Mouse (Mus musculus): ENCODE results near the gene Cenpl. TPM values are rescaled to one million over a fixed set of nuclear protein-coding genes. Genes with fewer than 3 reads are reported as not detected.

Gene Cenpl
- total RNA-seq, 2 experiments from 2014 or later = 1.6 to 1.9 TPM

DNA sequence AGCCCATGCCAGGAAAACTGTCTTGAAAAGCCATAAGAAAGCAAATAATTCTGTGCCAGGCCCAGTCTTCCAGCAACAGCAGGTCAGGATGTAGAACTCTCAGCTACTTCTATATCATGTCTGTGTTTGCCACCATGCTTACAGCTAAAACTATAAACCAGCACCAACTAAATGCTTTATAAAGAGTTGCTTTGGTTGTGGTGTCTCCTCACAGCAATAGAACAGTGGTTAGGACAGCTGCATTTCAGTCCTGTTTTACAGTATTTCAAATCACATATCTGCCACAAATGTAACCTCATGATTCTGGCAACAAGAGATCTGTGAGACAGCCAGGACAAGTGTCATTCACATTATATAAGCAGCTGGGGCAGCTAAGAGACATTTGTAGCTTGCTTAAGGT, 29.7 kb upstream of the Cenpl start:
- no peak for DNase-seq (ENCODE audit: low spot score in 2 of 2)

DNA sequence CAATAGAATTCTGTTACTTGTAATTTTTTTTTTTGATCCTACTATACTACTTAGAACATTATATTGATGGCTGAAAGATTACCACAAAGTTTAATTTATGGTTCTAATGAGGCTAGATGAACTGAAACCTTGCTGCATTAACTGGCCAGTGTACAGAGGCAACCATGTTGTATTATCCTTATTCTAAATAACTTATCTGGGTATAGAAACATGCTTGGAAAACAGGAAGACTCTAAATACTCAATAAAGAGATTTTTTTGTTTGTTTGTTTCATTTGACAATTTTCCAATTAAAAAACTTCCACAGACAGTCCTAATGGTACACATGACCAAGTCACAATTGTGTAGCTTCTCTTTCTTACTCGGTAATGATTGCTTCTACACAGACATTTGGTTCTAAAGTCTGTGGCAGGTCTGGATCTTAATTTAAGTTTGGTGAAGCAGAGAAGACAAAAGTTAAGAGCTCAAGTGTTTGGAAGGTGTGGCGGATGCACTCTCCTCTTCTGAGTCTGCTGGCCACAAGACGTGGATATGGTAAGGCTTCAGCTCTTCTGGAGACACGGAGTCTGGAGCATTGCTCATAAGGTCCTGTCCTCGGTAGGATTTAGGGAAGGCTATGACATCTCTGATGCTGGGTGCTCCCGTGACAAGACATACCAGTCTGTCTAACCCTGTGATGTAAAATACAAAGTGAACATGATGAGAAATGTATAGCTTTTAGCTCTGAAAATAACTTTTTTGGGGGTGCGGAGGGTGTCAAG, 29.1 kb upstream of the Cenpl start:
- no peak for DNase-seq (ENCODE audit: low spot score in 2 of 2)

DNA sequence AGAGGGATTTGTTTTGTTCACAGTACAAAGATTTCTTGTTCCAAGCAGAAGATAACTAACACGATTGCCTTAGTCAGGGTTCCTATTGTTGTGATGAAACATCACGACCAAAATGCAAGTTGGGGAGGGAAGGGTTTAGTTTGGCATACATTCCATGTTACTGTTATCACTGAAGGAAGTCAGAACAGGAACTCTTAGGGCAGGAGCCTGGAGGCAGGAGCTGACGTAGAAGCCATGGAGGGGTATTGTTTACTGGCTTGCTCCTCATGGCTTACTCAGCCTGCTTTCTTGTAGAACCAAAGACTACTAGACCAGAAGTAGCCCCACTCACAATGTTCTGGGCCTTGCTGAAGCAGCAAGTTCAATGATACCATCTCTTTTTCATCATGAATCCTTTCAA, 23.5 kb upstream of the Cenpl start:
- DNase-seq (ENCODE audit: low spot score in 2 of 2) = no peak

DNA sequence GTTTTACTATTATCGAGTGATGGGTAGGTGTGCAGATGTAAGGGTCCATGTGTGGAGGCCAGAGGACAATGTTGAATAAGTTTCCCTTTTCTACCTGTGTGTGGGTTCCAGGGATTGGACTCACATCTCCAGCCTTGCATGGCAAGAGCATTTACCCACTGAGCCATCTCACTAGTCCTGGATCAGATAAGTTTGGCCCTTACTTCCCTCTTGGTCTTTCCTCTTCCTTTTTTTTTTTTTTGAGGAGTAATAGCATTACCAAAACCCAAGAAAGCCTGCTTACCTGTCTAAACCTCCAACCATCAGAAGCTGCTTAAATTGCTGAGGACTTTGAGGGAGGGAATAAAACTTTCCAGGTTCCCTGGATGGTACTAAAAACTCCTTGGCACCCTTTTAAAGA, 13.3 kb upstream of the Cenpl start:
- DNase-seq (ENCODE audit: low spot score in 2 of 2) = no peak

DNA sequence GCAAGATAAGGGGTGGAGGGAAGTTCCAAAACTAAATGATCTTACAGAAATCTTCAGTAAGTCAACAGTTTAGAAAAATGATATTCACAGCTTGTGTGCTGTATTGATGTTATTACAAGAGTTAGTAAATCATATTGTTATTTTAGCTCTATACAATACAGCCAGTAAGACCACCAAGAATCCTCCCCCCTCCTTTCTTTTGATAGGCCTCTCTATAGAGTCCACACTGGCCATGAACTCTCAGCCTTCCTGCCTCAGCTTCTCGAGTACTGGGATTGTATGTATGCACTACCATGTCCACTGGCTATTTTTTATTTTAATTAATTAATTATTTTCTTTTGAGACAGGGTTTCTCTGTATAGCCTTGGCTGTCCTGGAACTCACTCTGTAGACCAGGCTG, 7.2 kb upstream of the Cenpl start:
- DNase-seq (ENCODE audit: low spot score in 2 of 2) = no peak

DNA sequence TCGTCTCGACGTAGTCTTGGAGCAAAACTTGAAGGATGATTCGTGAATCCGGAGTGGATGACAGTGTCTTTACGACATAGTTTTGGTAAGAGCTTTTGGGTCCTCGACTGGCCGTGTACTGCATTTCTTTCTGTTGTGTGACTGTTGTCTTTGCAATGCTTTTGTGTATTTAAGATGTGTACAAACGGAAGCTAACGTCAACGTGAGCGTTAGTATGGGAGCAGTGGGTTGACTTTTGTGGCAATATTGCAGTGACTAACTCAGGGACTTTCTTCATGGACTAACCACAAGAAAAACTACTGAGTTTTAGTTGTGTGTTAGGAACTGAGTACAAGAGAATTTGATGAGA, 733 bp downstream of the Cenpl start:
- DNase-seq (ENCODE audit: low spot score in 2 of 2) = no peak

DNA sequence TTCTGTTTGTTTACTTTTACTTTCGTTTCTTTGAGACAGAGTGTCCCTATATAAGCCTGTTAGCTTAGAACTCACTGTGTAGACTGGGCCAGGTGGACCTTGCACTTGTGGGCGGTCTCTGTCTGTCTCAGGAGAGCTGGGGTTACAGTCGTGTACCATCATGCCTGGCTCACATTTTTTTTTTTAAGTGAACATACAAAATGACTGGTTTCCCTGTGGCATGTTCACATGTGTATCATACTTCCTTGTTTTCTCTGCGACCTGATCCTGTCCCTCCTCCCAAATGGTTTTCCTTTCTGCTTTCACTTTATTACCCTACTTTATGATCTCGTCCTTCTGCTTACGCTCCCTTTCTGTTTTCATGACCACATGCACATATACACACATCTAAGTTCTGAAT, 5.7 kb downstream of the Cenpl start:
- no peak for DNase-seq (ENCODE audit: low spot score in 2 of 2)

DNA sequence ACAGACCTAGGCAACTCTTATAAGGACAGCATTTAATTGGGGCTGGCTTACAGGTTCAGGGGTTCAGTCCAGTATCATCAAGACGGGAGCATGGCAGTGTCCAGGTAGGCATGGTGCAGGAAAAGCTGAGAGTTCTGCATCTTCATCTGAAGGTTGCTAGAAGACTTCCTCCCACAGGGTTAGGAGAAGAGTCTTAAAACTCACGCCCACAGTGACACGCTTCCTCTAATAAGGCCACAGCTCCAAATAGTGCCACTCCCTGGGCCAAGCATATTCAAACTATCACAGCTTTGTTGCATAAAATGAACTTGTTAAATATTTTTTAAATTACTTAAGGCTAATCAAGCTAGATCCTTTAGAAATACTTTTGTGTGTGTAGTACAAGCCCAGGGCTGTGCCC, 6.7 kb downstream of the Cenpl start:
- no peak for DNase-seq (ENCODE audit: low spot score in 2 of 2)

DNA sequence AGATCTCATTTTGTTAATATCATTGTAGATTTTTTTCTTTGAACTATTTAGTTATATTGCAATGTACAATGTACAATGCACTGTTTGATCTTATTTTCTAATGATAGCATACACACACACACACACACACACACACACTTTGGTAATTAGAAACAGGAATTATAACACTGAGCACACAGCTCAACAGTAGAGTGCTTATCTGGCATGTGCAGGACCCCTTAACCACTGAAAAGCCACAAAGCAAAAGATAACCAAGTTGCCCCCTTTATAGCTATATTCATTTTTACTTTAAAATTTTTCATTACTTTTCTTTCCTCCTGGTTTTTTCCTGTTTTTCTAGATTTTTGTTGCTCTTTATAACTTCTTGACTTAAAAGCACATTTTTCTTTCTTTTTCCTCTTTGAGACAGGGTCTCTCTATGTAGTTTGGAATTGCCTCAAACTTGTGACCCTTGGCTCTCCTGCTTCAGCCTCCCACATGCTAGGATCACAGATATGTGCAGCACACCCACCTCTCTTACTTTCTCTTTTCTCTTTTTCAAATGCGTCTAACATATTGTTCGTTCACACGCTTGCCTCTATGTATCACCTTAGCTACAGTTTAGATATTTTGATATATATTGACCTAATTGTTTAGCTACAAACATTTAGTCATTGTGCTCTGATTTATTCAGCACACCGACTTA, 29.4 kb downstream of the Cenpl start:
- DNase-seq (ENCODE audit: low spot score in 2 of 2) = no peak

DNA sequence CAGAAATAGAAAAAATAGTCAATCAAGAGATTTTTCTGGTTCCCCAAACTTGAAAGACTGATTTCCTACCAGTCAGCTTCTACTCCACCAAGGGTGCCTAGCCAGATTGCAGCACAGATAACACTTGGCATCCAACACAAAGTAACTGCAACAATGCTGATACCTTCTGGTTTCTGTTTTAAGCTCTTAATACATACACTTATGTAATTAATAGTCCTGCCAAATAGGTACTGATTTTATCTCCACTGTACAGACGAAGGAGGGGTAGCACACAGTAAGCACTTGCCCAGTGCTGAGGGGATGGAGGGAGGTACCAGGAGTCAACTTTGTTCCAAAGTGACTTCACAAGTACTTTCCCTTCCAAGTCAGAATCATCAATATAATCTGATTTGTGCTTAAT, 33.3 kb downstream of the Cenpl start:
- DNase-seq (ENCODE audit: low spot score in 2 of 2) = no peak

DNA sequence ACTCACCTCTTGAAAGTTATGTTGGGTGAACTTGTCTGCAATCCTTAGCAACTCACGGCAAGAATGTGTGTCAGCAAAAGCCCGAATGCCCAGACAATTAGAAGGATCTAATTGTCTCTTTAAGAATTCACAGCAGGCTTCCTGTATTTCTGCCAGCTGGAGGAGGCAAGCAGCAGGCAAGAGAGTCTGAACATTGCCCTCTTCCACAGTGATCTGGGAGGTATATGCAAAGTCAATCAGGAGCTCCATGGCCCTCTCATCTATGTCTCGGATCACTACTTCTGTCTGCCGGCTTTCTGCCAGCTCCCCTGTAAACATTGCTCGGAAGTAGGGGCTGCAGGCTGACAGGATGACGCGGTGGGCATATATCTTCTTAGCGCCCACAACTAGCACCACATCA, 38.7 kb downstream of the Cenpl start:
- DNase-seq (ENCODE audit: low spot score in 2 of 2) = no peak

DNA sequence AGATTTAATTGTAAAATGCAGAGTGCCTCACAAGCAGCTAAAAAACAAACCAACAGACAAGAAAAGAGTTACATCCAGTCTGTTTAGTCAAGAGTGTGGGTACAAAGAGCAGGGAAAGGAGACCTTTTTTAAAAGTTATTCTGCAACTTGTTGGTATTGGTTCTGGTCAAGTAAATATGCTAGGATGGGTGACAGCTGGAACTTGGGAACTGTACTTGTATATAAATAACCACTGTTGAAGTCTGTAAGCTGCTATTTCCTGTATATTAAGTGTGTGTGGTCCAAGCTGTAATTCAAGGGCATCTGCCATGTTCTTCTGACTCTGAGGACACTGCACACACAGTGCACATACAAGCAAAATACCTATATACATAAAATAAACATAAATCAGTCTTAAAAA, 44.1 kb downstream of the Cenpl start:
- DNase-seq (ENCODE audit: low spot score in 2 of 2) = no peak

DNA sequence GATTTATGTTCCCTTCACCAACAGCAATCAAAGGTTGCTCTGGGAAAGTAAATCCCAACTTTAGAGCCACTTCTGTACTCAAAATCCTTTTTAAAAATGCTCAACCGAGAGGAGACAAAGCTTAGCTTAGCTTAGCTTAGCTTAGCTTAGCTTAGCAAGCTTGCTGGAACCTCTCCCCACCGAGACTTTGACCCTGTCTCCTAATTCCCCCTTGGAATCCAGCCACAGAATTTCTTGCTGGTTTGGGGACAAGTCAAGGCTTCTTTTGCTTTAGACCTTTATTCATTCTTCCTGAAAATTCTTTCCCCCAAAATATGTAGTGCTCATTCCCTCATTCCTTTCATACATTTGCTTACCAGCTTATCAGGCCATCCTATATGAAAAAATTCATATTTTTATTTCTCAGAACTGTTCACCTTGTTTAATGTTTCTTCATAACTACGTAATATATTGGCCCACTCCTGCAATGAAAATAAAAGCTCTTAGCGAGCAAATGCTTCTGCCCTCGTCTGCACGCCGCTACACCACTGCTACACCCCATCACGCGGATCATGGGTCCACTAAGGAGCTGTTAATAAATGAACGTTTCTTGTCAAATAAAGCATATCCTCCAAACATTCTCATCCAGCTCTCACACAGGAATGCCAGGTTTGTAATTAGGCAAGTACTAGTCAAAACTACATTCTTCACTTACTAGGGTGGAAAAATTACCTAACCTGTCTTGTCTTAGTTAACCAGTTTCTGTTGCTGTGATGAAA, 52.3 kb downstream of the Cenpl start:
- no peak for DNase-seq (ENCODE audit: low spot score in 2 of 2)

DNA sequence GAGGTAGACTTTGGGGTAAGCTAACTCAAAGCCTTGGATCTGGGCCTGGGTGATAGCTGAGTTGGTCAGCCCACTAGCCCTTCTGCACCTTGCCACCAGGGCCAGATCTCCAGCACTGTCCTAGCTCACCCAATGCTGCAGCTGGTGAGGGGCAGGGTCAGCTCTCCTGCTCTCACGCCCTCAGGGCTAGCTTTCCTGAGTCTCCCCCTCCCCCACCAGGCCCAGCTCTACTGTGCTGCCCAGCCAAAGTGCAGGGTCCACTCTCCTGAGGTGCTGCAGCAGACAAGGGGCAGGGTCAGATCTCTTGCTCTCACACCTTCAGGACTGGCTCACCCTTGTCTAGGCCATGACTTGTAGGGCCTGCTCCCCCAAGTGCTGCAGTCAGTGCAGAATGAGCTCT, 55.9 kb downstream of the Cenpl start:
- DNase-seq (ENCODE audit: low spot score in 2 of 2) = no peak

DNA sequence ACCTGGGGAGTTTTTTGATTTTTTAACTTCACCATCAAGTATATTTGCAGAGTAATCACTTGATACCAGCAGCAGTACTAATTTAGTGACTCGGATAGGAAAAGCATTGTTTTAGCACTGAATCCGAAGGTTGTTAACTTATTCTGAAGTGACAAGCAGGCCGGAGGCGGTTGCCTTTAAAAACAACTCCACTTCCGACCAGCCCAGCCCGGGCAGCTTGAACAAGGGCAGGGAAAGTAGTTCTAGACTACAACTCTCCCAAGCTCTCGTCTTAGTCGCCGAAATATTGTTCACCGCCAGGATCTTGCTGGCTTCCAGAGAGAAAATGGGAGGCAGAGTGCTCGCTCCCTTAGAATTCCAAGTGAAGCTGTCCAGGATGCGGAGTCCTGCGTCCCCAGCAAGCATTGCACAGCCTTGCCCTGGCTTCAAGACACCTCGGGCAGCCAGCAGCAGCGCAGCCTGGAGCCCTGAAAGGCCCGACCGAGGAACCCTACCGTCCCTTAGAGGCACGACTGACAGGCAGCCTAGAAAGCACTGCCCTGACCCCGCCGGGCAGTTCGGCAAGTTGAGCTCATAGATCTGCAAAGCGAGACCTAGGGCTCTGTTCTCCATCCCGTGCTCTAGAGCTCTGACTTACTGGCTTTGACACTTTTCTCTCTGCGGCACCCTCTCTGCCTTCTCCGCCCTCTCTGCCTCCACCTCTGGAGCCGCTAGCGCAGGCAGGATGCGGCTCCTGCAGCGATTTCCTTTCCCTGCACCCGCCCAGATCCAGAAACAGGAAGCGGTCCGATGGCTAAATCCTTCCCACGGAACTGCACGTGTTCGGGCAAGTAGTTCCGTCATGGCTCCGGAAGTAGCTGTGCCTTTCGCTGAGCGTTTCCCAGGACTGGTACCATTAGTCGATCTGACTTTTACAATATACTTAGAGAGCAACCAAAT, 60.5 kb downstream of the Cenpl start, which contains the start of gene Klhl20:
Gene Klhl20, minus strand, starts transcription at position 786 of the 939 bp plus-strand sequence.
- DNase-seq (ENCODE audit: low spot score in 2 of 2) = peak; percentile 94 to 96

Other genes starting within 250 kb of the Cenpl start
- 10 to 100 TPM; 42.2 to 44.3 TPM for gene Rc3h1, start 164.3 kb upstream of the Cenpl start, total RNA-seq (2021)
- under 1 TPM; 0.48 to 0.58 TPM for gene Serpinc1, start 92.1 kb upstream of the Cenpl start, total RNA-seq (2021)
- gene Zbtb37, start 35.9 kb upstream of the Cenpl start, total RNA-seq (2021) = 10 to 100 TPM; 15.7 to 19.2 TPM
- gene Dars2, start 55 bp upstream of the Cenpl start, total RNA-seq (2021) = 10 to 100 TPM; 27.0 TPM
- gene Klhl20, start 60.8 kb downstream of the Cenpl start, total RNA-seq (2021) = 10 to 100 TPM; 18.7 to 19.1 TPM
- gene Ankrd45, start 72.0 kb downstream of the Cenpl start, total RNA-seq (2021) = 10 to 100 TPM; 29.3 to 31.4 TPM
- not detected for gene Tex50, start 88.6 kb downstream of the Cenpl start, total RNA-seq (2021)
- gene Prdx6, start 180.5 kb downstream of the Cenpl start, total RNA-seq (2021) = 100 to 1,000 TPM; 268 to 278 TPM

All from layer of hippocampus, postnatal 14 days (tissue).